Mouse (Mus musculus) limb, embryonic 10.5 days (tissue): Measurements from ENCODE around the gene Cnst. TPM values are rescaled to one million over a fixed set of nuclear protein-coding genes. Genes with fewer than 3 reads are reported as not detected.

Source experiments
- DNase-seq: peaks from one replicate; pipeline ENCODE4 v3.0.0-alpha.2; 2017; ENCODE audit warnings: low spot score
- H3K27ac ChIP-seq: fragments of 300-500 bp; sonication (generic); 2 replicates; pipeline ENCODE4 v1.5.1; 2016; ENCODE audit warnings: mild to moderate bottlenecking
- H3K27me3 ChIP-seq: fragments of 300-500 bp; sonication (generic); 2 replicates; pipeline ENCODE4 v1.6.1; 2016; ENCODE audit warnings: low read depth, mild to moderate bottlenecking; ENCODE audit not compliant: poor library complexity, severe bottlenecking
- H3K36me3 ChIP-seq: fragments of 300-500 bp; sonication (generic); 2 replicates; pipeline ENCODE4 v1.6.1; 2016; ENCODE audit warnings: mild to moderate bottlenecking, moderate library complexity
- H3K4me1 ChIP-seq: fragments of 300-500 bp; sonication (generic); 2 replicates; pipeline ENCODE4 v1.6.1; 2016
- H3K4me3 ChIP-seq: fragments of 300-500 bp; sonication (generic); 2 replicates; pipeline ENCODE4 v1.5.1; 2016; ENCODE audit warnings: mild to moderate bottlenecking, moderate library complexity
- H3K9me3 ChIP-seq: fragments of 300-500 bp; sonication (generic); replicated peaks from 2 replicates; pipeline ENCODE4 v1.6.1; 2016; ENCODE audit warnings: mild to moderate bottlenecking
- WGBS: fragments of 180-500 bp; shearing (Covaris S2); methylation state at CpG from one replicate; pipeline ENCODE4 v1.1.7; 2016; 5-methylcytosine and 5-hydroxymethylcytosine counted together
- polyA plus RNA-seq: library from polyadenylated mRNA; unstranded; fragments of >200 nt; fragmentation: Nextera tagmentation; extraction: Ambion mirVana; gene quantifications from 2 replicates; pipeline ENCODE4 v1.2.1, GENCODE M21; 2016

Gene Cnst
- polyA plus RNA-seq, 1 experiment from 2014 or later: 17.0 TPM

DNA sequence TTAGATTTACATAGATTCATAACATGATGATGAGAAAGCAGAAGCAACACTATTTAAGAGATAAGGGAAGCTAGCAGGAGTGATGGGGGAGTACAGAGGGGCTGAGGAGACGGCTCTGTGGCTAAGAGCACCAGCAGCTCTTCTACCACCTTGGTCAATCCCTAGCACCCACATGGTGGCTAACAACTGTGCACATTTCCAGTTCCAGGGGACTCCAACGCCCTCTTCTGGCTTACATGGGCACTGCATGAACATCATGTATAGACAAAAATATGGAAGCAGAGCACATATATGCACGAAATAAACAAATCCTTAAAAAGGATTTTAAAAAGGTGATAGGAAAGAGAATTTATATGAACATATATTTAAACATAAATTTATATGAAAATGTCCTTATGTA, 4.7 kb upstream of the Cnst start:
- Histone ChIP-seq H3K4me1 (peaks cover 11% of the 10 kb centered on the region), H3K9me3 (no peaks in the 10 kb centered on the region), H3K4me3 (no peak overlapping the region), H3K36me3 (peaks cover 42% of the 10 kb centered on the region), H3K27ac (no peak overlapping the region), H3K27me3 (no peaks in the 10 kb centered on the region)
- 59% methylated on average over 3 of the region's 3 CpGs for WGBS
- DNase-seq: no peak

DNA sequence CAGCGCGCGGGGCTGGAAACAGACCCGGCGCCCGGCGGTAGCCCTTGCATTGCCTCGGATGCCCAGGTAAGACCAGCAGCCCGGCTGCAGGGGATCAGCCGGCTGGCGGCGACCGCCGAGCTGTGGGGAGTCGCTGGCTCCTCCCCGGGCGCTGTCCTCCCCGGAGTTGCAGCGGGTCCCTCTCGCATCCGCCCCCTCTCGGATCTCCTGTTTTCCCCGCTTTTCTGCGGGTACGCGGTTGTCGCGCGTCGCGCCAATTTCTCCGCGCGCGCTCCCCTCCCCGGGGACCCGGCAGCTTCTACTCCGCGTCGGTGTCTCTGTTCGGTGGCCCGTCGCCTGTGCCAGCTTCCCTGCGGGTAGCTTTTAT, 364 bp downstream of the Cnst start:
- H3K9me3 ChIP-seq: no peaks in the 10 kb centered on the region
- H3K36me3 ChIP-seq: peaks cover 9% of the 10 kb centered on the region
- no peaks in the 10 kb centered on the region for H3K27me3 ChIP-seq
- H3K4me3 ChIP-seq: peak overlapping the region; percentile 80
- WGBS: under 1% methylated on average over 44 of the region's 44 CpGs
- no peak for DNase-seq
- peaks cover 18% of the 10 kb centered on the region for H3K4me1 ChIP-seq
- peak overlapping the region; percentile 90 for H3K27ac ChIP-seq

DNA sequence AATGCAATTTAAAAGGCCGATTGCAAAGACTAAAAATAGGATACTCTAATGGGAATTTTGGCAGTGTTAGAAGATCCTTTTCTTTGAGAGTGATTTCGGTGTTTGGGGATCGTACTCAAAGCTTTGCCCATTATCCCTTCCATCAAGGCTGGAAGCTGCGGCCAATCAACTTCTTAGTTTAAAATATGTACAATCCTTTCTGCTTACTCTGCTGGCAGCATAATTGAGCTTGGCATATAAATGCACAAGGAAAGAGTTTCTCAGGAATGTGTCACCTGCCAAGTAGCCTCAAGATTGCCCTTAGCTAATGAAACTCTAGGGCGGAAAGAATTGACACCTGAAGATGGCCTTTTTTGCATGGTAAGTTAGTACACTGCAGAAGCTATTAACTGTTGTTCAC, 1.0 kb downstream of the Cnst start:
- peaks cover 18% of the 10 kb centered on the region for H3K4me1 ChIP-seq
- 24% methylated on average over 5 of the region's 5 CpGs for WGBS
- peak overlapping the region; percentile 80 for H3K4me3 ChIP-seq
- H3K36me3 ChIP-seq: peaks cover 8% of the 10 kb centered on the region; the same call in 1 of the 2 replicates
- H3K27me3 ChIP-seq: no peaks in the 10 kb centered on the region
- no peaks in the 10 kb centered on the region for H3K9me3 ChIP-seq
- H3K27ac ChIP-seq: 0 out of 2 replicates have a peak overlapping the region, but pooled peaks have one; percentile 90
- no peak for DNase-seq

DNA sequence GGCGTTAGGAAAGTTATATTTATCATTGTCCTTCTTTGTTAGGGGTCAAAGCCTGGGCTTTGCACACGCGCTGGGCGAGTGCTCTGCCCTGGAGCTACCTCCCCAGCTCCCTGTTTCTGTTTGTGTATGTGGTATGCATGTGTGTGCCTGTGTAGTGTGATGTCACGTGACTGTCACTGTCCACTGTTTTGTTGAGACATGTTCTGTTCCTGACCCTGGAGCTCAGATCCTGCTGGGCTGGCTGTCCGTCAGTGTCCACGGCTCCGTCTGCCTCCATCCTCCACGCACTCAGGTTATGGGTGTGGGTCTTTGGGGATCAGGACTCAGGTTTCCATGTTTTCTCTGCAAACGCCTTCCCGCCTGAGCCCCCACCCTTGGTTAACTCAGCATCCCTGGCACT, 2.0 kb downstream of the Cnst start:
- H3K27ac ChIP-seq: no peak overlapping the region
- WGBS: 77% methylated on average over 11 of the region's 11 CpGs

DNA sequence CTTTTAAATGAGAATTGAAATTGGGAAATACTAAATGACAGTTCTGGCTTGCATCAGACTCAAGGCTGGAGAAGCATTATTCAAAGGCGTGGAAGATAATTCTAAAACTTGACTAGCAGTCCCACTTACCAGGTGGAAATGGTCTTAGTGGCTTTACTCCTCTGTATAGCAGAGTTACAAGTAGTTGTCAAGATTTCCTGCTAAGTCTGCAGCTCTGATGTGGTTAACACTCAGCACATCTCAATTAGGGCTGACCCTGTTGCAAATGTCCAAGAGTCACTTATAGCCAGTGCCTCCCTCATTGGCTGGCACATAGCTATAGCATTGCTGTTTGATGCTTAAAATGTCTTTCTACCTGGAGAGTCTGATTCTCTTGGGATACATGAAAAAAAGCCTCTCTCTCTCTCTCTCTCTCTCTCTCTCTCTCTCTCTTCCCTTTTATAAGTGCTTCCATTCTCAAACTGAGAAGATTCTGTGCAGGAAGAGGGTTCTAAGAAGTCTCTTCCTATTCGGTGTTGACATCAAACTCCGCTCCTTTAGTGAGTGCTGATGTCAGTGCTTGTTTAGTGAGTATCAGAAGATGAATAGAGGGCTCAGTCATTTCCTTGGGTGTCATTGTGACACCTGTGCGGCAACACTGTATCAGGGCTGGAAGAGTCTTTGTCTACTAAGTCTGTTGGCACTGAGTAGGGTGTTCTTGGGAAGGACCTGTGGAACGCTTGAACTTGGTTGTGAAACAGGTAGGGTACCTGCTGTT, 3.0 kb downstream of the Cnst start:
- Histone ChIP-seq H3K4me1 (peaks cover 18% of the 10 kb centered on the region), H3K36me3 (no peaks in the 10 kb centered on the region), H3K9me3 (no peaks in the 10 kb centered on the region), H3K27ac (no peak overlapping the region), H3K4me3 (no peak overlapping the region), H3K27me3 (no peaks in the 10 kb centered on the region)
- 95% methylated on average over 5 of the region's 5 CpGs for WGBS
- no peak for DNase-seq

More for the DNA sequence above, 2.0 kb downstream of the Cnst start:
- Histone ChIP-seq H3K27me3 (no peaks in the 10 kb centered on the region), H3K4me1 (peaks cover 18% of the 10 kb centered on the region), H3K4me3 (no peak overlapping the region), H3K9me3 (no peaks in the 10 kb centered on the region), H3K36me3 (0 out of 2 replicates have a peak, but pooled peaks cover 4% of the 10 kb centered on the region)
- DNase-seq: no peak

DNA sequence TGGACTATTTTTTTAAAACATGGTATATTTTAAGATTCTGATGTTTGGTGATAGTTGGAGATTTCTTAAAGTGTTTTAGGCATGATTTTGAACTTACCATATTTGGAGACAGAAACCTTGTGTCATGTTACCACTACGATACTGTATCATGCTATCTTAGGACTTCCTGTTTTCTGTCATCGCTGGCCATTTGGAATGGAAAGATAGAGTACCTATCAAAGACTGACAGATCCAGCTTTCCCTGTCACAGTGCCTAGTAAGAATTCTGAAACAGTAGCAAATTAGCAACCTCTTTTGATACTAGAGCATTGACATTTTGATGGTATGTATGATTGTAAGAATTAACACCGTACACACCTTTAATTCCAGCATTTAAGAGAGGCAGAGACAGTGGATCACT, 5.2 kb downstream of the Cnst start:
- no peak for DNase-seq
- Histone ChIP-seq H3K36me3 (no peaks in the 10 kb centered on the region), H3K4me3 (no peak overlapping the region), H3K27me3 (no peaks in the 10 kb centered on the region), H3K9me3 (no peaks in the 10 kb centered on the region), H3K27ac (no peak overlapping the region), H3K4me1 (peaks cover 11% of the 10 kb centered on the region)
- 91% methylated on average over 3 of the region's 3 CpGs for WGBS

DNA sequence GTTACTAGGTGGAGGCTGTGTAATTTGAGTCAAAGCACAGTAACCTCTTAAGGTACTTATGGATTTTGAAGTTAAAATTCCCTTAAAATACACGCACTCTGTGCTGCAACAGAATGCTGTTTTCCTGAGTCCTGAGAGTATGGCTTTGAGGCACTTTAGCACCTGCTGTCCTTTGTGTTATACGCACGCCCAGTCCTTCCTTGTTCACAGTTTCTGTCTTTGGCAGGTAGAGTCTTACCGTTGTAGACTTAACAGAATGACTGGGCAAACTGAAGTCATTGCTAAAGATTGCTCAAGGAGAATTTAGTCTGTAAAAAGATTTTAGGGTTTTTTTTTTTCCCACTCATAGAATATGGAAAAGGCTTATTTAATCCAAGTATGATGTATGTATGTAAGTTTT, 5.8 kb downstream of the Cnst start:
- Histone ChIP-seq H3K4me3 (no peak overlapping the region), H3K4me1 (peaks cover 11% of the 10 kb centered on the region), H3K27me3 (no peaks in the 10 kb centered on the region), H3K36me3 (no peaks in the 10 kb centered on the region), H3K9me3 (no peaks in the 10 kb centered on the region), H3K27ac (no peak overlapping the region)
- 87% methylated on average over 4 of the region's 4 CpGs for WGBS
- no peak for DNase-seq

DNA sequence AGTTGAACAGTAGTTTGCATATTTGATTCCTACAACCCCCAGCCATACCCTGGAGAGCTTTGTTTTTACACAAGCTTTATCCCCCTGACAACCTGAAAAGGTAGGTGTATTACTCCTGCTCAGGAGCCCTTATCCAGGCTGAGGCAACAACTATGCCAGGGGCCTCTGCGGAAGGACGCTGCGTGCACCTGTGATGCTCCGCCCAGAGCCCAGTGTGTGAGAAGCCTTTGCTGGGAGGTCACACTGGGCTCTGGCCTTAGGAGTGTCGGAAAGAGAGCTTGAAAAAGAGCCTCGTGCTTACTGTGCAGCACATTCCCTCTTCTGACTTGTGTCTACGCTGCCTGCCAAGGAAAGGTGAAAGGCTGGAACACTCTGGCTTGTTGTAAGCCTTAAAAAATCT, 6.6 kb downstream of the Cnst start:
- Histone ChIP-seq H3K4me3 (no peak overlapping the region), H3K27me3 (no peaks in the 10 kb centered on the region), H3K4me1 (peaks cover 5% of the 10 kb centered on the region; the same call in 1 of the 2 replicates), H3K9me3 (no peaks in the 10 kb centered on the region), H3K27ac (no peak overlapping the region), H3K36me3 (no peaks in the 10 kb centered on the region)
- no peak for DNase-seq
- 59% methylated on average over 7 of the region's 7 CpGs for WGBS

DNA sequence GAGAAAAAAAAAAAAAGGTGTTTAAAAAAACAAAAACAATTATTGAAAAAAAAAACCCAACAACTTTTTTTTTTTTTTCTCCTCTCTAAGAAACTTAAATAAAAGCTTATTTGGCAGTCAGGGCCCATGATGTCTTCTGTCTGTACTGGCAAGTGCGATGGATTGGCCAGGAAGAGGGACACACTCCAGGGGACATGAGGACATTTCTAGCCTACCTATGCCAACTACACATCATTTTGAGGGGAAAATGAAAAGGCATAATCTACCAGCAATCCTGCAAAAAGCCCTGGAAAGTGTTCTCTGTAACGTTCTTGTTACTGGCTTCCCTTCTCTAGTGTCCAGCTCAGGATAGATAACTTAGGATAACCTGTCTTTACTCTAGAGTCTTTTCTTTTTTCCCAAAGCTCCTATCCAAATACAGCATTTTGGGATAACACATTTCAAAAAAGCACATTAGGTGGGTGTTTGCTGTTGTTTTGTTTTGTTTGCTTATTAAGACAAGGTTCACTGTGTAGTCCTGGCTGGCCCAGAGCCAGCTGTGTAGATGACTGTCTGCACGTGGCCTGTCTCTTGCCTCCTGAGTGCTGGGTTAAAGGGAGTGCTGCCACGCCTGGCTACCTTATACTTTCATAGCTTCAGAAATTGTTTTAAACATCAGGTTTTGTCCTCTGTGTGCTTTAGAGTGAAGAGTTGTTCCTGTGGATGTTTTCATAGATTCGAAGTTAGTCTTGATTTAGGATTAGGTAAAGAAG, 7.2 kb downstream of the Cnst start:
- H3K27ac ChIP-seq: no peak overlapping the region
- peaks cover 1% of the 10 kb centered on the region; the same call in 1 of the 2 replicates for H3K4me1 ChIP-seq
- no peaks in the 10 kb centered on the region for H3K27me3 ChIP-seq
- no peak overlapping the region for H3K4me3 ChIP-seq
- WGBS: 87% methylated on average over 5 of the region's 5 CpGs
- H3K36me3 ChIP-seq: no peaks in the 10 kb centered on the region
- no peak for DNase-seq
- no peaks in the 10 kb centered on the region for H3K9me3 ChIP-seq

DNA sequence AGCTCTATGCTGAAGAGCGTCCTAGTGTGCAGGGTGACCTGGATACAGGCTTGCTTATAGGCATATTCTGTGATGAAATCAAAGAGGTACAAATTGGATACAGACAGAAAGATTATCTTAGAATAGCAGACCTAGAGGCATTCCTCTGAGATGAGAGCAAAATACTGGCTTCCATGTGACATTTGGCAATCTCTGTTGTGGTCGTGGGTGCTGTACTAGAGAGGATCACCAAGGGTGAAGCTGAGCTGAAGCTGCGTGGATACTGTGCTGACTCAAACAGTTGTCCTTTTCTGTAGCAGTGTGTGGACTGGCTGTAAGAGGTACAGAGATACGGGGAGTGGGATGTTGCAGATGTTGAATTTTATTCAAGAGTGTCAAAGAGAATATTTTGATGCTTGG, 7.8 kb downstream of the Cnst start:
- Histone ChIP-seq H3K4me1 (no peaks in the 10 kb centered on the region), H3K9me3 (no peaks in the 10 kb centered on the region), H3K27me3 (no peaks in the 10 kb centered on the region), H3K36me3 (no peaks in the 10 kb centered on the region), H3K27ac (no peak overlapping the region), H3K4me3 (no peak overlapping the region)
- DNase-seq: no peak
- WGBS: 89% methylated on average over 4 of the region's 4 CpGs

DNA sequence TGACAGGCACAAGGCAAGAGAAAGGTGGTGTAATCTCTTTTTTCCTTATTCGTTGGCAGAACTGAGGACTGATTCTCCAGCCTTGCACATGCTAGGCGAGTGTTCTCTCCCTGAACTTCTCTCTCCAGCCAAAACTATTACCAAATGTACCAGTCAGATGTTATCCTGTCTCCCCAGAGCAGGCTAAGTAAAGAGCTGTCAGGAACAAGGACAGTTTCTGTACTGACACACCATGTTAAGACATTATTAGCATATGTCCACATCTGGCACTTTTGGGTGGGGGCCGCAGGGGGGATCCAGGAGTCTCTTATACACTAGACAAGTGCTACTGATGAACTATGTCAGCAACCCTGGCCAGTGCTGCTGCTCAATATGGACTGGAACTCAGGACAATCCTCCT, 10.8 kb downstream of the Cnst start:
- no peaks in the 10 kb centered on the region for H3K4me1 ChIP-seq
- H3K36me3 ChIP-seq: no peaks in the 10 kb centered on the region
- DNase-seq: no peak
- H3K27me3 ChIP-seq: no peaks in the 10 kb centered on the region
- WGBS: 97% methylated on average over 3 of the region's 3 CpGs
- H3K9me3 ChIP-seq: no peaks in the 10 kb centered on the region
- H3K27ac ChIP-seq: no peak overlapping the region
- no peak overlapping the region for H3K4me3 ChIP-seq

DNA sequence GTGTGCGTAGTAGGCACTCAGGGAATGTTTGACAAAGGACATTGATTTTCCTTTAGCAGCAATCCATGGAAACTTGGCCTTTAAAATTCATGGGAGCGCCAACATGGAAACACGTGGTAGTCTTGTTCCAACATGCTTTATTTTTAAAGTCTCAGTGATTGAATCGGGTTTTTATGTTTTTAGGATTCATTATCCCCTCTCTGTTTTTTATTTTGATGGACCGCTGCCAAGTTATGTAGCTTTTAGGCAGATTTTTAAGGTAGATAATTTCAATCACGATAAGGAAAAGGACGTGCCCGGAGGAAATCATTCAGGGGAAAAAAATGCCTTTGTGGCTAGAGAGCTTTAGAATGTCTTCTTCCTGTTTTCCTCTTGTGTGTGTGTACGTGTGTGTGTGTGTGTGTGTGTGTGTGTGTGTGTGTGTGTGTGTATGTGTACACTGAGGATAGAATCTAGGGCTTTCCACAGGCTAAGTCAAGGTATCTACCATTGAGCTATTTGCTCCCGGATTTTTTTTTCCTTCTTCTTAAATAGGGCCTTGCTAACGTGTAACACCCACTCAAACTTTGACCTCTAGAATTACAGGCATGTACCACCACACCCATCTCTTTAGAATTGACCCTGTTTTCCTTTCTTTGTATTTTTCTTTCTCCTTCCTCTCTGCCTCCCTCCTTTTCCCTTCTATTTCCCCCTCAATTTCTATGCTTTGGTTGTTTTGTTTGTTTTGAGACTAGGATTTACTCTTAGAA, 13.4 kb downstream of the Cnst start:
- no peak for DNase-seq
- no peak overlapping the region for H3K4me3 ChIP-seq
- peaks cover 8% of the 10 kb centered on the region for H3K4me1 ChIP-seq
- no peak overlapping the region for H3K27ac ChIP-seq
- WGBS: 87% methylated on average over 11 of the region's 11 CpGs
- H3K9me3 ChIP-seq: no peaks in the 10 kb centered on the region
- no peaks in the 10 kb centered on the region for H3K36me3 ChIP-seq
- no peaks in the 10 kb centered on the region for H3K27me3 ChIP-seq
